Mouse (Mus musculus) lung, postnatal 4 days (tissue): Measurements from ENCODE around the gene Ak6.

ENCODE experiments used
- DNase-seq, 2 experiments: peaks; one replicate each; pipeline ENCODE4 v3.0.0; 2021

Gene Ak6

GRCm38 (mm10) chr13:100650550-100651438 lies at the start of gene Ak6, which contains the start of gene Rad17:
TSS of gene Ak6 (plus strand) at chr13:100650979.
TSS of gene Rad17 (minus strand) at chr13:100651051.
- peak; percentile 95 to 96 for DNase-seq

GRCm38 (mm10) chr13:100601034-100601433 lies 49.7 kb upstream of the Ak6 start:
- DNase-seq: no peak

GRCm38 (mm10) chr13:100602239-100602902 lies 48.4 kb upstream of the Ak6 start:
- no peak for DNase-seq

- DNase-seq: no peak
Measured at GRCm38 (mm10) chr13:100603031-100603737, 47.6 kb upstream of the Ak6 start.

- no peak for DNase-seq
Measured at GRCm38 (mm10) chr13:100603738-100604095, 47.1 kb upstream of the Ak6 start.

GRCm38 (mm10) chr13:100605845-100606244 lies 44.9 kb upstream of the Ak6 start:
- no peak for DNase-seq

GRCm38 (mm10) chr13:100607756-100608155 lies 43.0 kb upstream of the Ak6 start:
- no peak for DNase-seq

GRCm38 (mm10) chr13:100611266-100611665 lies 39.5 kb upstream of the Ak6 start:
- DNase-seq: no peak

- no peak for DNase-seq
Measured at GRCm38 (mm10) chr13:100612251-100612650, 38.5 kb upstream of the Ak6 start.

- DNase-seq: no peak
Measured at GRCm38 (mm10) chr13:100612903-100613302, 37.9 kb upstream of the Ak6 start.

GRCm38 (mm10) chr13:100616181-100617087 lies 34.3 kb upstream of the Ak6 start, which contains the start of gene Marveld2:
TSS of gene Marveld2 (minus strand) at chr13:100616971.
- DNase-seq: peak; percentile 73 to 79

- no peak for DNase-seq
Measured at GRCm38 (mm10) chr13:100617583-100617982, 33.2 kb upstream of the Ak6 start.

GRCm38 (mm10) chr13:100622241-100622640 lies 28.5 kb upstream of the Ak6 start:
- DNase-seq: no peak

- DNase-seq: no peak
Measured at GRCm38 (mm10) chr13:100634106-100634691, 16.6 kb upstream of the Ak6 start.

- no peak for DNase-seq
Measured at GRCm38 (mm10) chr13:100642471-100643209, 8.1 kb upstream of the Ak6 start.

GRCm38 (mm10) chr13:100648223-100648622 lies 2.6 kb upstream of the Ak6 start:
- no peak for DNase-seq

- DNase-seq: no peak
Measured at GRCm38 (mm10) chr13:100651439-100652186, 834 bp downstream of the Ak6 start, which contains the start of gene Taf9. TSS of gene Taf9 (plus strand) at chr13:100651579.

GRCm38 (mm10) chr13:100658091-100658490 lies 7.3 kb downstream of the Ak6 start:
- DNase-seq: no peak

GRCm38 (mm10) chr13:100659864-100660456 lies 9.2 kb downstream of the Ak6 start:
- peak; percentile 33 to 70 for DNase-seq
